Mouse (Mus musculus) ES-Bruce4 (cell line): ENCODE data around the gene Apoa1.

ENCODE experiments used
- EP300 ChIP-seq: IDR thresholded peaks from 2 replicates; pipeline ENCODE4 v1.6.1; 2011; ENCODE audit warnings: low read depth, low read length; ENCODE audit not compliant: insufficient read depth
- POLR2A ChIP-seq: IDR thresholded peaks from one replicate; pipeline ENCODE4 v1.8.1; 2011; ENCODE audit warnings: low read length; ENCODE audit not compliant: insufficient read depth

DNA sequence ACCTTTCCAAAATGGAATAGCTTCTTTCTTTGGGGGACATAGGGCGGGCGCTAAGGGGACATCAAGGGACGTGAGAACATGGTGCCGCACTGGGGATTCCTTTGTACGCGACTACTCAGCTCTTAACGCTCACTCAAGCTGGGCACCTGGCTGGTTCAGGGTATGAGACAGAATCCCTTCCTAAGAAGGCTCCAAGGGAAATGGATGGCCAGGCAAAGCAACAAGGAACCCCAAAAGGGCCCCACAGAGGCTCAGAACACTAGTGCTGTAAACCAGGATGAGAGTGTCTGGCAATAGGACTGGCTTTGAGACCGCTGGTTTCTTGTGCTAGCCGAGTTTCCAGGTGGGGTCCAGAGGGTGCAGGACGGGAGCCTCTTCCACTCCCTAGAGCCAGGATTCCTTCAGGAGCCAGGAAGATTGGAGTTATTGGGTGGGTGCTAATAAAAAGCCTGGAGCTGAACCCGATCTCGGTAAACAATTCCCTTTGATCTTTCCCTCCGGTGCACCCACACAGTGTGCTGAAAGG, 2.1 kb downstream of the Apoa1 start:
- TF ChIP-seq POLR2A (no peak), EP300 (no peak)
